Mouse (Mus musculus) urinary bladder, adult 18-20 months (tissue): ENCODE measurements around the gene Cdkn2c.

Experiments used
- DNase-seq, 2 experiments: peaks; one replicate each; pipeline ENCODE4 v3.0.0; 2022; ENCODE audit warnings: low spot score in 2 of 2, mixed read lengths in 2 of 2

Cdkn2c gene

GRCm38 (mm10) chr4:109657021-109657850, 9.8 kb downstream of the Cdkn2c start:
- peak; percentile 7 to 51 for DNase-seq

DNA sequence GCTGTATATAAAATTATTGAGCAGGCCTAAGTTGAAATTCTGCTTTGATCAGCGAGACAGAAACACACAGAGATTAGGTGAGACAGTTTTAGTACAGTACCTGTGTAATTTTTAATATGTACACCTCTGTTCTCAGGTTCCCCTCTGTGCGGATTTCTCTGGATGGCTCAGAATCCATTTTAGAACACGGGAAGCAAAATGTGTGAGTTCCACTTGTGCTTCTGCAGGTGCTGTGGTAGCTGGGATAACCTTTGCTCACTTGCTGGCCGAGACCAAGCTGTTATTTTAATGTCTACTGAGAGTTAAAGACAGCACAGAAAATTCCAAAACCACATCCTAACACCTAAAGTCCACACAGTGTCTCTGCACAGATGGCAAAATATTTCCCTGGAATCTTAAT, 10.7 kb downstream of the Cdkn2c start:
- DNase-seq, result no peak

- no peak for DNase-seq
Measured at GRCm38 (mm10) chr4:109655738-109656137, 11.3 kb downstream of the Cdkn2c start.

DNA sequence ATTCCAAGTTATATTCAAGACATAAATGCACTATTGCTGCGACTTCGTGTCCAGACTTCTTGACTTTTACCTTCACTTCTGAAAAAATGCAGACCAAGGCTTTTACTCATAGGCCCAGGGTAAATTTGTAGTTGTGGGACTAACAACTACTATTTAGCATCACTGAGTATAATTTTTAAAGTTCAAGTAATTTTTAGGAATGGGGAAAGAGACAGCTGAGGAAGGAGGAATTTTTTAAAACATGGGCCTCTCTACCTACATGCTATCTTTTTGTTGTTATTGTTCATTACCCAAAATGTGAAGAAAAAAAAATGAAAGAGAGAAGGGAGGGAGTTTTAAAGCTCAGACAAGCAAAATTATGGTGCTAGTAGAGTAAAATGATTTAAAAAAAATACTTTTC, 12.3 kb downstream of the Cdkn2c start:
- no peak for DNase-seq

- no peak for DNase-seq
Measured at GRCm38 (mm10) chr4:109653251-109653650, 13.7 kb downstream of the Cdkn2c start.

- DNase-seq, result no peak
Measured at GRCm38 (mm10) chr4:109649331-109649730, 17.7 kb downstream of the Cdkn2c start.

GRCm38 (mm10) chr4:109647281-109647680, 19.7 kb downstream of the Cdkn2c start:
- DNase-seq, result no peak

- no peak for DNase-seq
Measured at GRCm38 (mm10) chr4:109641451-109641850, 25.5 kb downstream of the Cdkn2c start.

GRCm38 (mm10) chr4:109640141-109640540, 26.8 kb downstream of the Cdkn2c start:
- no peak for DNase-seq

DNA sequence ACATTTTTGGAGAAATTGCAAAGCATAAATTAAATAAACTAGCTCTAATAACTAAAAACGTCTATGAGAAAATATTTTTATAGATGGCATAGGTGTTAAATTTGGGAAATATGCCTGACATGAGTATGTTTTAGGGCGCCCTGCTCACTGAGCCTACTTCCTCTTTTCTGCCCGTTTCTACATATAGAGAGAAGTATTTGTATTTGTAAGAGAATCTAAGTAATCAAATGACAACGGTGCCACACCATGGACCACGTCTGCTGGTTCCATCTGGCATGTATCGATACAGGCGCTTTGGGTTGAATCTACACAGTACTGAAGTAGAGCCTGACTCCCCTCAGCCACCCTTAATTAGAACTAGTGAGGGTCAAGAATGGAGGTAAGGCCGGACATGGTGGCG, 27.6 kb downstream of the Cdkn2c start:
- DNase-seq, result no peak

GRCm38 (mm10) chr4:109634971-109635370, 32.0 kb downstream of the Cdkn2c start:
- no peak for DNase-seq

DNA sequence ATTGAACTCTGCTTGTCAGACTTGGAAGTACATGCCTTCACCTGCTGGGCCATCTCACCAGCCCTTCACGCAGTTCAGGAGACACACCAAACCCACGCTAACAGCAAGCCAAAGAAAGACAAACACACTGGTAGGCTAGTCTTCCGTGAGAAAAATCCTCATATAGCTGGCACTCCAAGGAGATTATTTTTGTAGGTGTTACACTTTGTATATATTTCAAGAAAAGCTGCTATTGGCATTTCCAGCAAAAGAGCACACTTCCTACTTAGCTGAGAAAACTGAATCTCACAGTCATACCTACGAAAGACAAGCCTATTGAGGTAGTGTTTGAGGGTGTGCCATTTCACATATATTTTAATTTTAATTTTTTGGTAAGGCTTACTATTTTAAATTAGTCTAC, 36.0 kb downstream of the Cdkn2c start:
- no peak for DNase-seq

GRCm38 (mm10) chr4:109630215-109630614, 36.8 kb downstream of the Cdkn2c start:
- DNase-seq, result no peak

- DNase-seq, result no peak
Measured at GRCm38 (mm10) chr4:109612596-109612995, 54.4 kb downstream of the Cdkn2c start.
